Mouse (Mus musculus) liver, embryonic 14.5 days (tissue): ENCODE results near the gene Ehbp1l1. TPM values are rescaled to one million over a fixed set of nuclear protein-coding genes. Genes with fewer than 3 reads are reported as not detected.

Experiments used
- ATAC-seq: fragments of 200-750 bp; cut with Nextera tagmentation; 2 replicates; pipeline ENCODE4 v1.8.0; 2017; ENCODE audit warnings: moderate number of reproducible peaks, mild to moderate bottlenecking, moderate library complexity; ENCODE audit not compliant: insufficient read depth
- DNase-seq, 3 experiments: peaks; one replicate each; pipeline ENCODE4 v3.0.0-alpha.2; 2012 to 2013; ENCODE audit warnings: low read depth in 3 of 3, low spot score in 3 of 3
- H3K27ac ChIP-seq: fragments of 300-500 bp; sonication (generic); 2 replicates; pipeline ENCODE4 v1.5.1; 2014; ENCODE audit warnings: moderate library complexity, mild to moderate bottlenecking, control low read depth, inconsistent platforms
- H3K27me3 ChIP-seq: fragments of 300-500 bp; sonication (generic); 2 replicates; pipeline ENCODE4 v1.6.1; 2014; ENCODE audit warnings: mild to moderate bottlenecking, low read length, moderate library complexity; ENCODE audit not compliant: control insufficient read depth, insufficient read depth
- H3K36me3 ChIP-seq: fragments of 300-500 bp; sonication (generic); replicated peaks from 2 replicates; pipeline ENCODE4 v1.6.1; 2014; ENCODE audit warnings: low read depth; ENCODE audit not compliant: control insufficient read depth, insufficient read depth
- H3K4me1 ChIP-seq, 2 experiments: fragments of 200-500 bp in 1 of 2; fragments of 300-500 bp in 1 of 2; sonication (generic) in 1 of 2; replicated peaks; 2 replicates each; pipeline ENCODE4 v1.6.1; 2012 to 2014; ENCODE audit warnings: antibody characterized with exemption in 1 of 2, inconsistent platforms in 1 of 2, low read length in 1 of 2; ENCODE audit not compliant: control insufficient read depth in 2 of 2, insufficient read depth in 2 of 2
- H3K4me2 ChIP-seq: fragments of 300-500 bp; sonication (generic); 2 replicates; pipeline ENCODE4 v1.6.1; 2014; ENCODE audit warnings: low read depth, mild to moderate bottlenecking, control low read depth, moderate library complexity
- H3K4me3 ChIP-seq, 2 experiments: fragments of 200-500 bp in 1 of 2; fragments of 300-500 bp in 1 of 2; sonication (generic) in 1 of 2; 2 replicates each; pipeline ENCODE4 v1.5.1; 2012 to 2014; ENCODE audit warnings: low read depth in 2 of 2, low read length in 2 of 2, mild to moderate bottlenecking in 2 of 2, control low read depth in 1 of 2, inconsistent platforms in 1 of 2, moderate library complexity in 1 of 2; ENCODE audit not compliant: insufficient read depth in 1 of 2
- H3K9ac ChIP-seq: fragments of 300-500 bp; sonication (generic); replicated peaks from 2 replicates; pipeline ENCODE4 v1.6.1; 2014; ENCODE audit warnings: mild to moderate bottlenecking, control low read depth, moderate library complexity
- H3K9me3 ChIP-seq: fragments of 300-500 bp; sonication (generic); 2 replicates; pipeline ENCODE4 v1.6.1; 2016; ENCODE audit warnings: low read length, mixed read lengths; ENCODE audit not compliant: control insufficient read depth
- CTCF ChIP-seq: IDR thresholded peaks from 2 replicates; pipeline ENCODE4 v1.5.1; 2016; ENCODE audit warnings: antibody characterized with exemption, low read depth, control low read depth
- EP300 ChIP-seq: IDR thresholded peaks from 2 replicates; pipeline ENCODE4 v1.6.1; 2016; ENCODE audit warnings: antibody characterized with exemption, low read depth
- WGBS: fragments of 180-500 bp; shearing (Covaris S2); extraction: QIAGEN DNeasy Blood & Tissue Kit; methylation state at CpG from one replicate; pipeline ENCODE4 v1.1.7; 2014; ENCODE audit not compliant: insufficient replicate concordance; 5-methylcytosine and 5-hydroxymethylcytosine counted together
- polyA plus RNA-seq, 2 experiments: library from polyadenylated mRNA; depleted of rRNA in 1 of 2; stranded (reverse) in 1 of 2; unstranded in 1 of 2; fragments of >200 nt; fragmentation: Nextera tagmentation in 1 of 2; extraction: Ambion mirVana in 1 of 2; gene quantifications; 2 replicates each; pipeline versions ENCODE4 v1.2.1 to v1.2.3; 2012 to 2014

Gene Ehbp1l1
- polyA plus RNA-seq, 2 experiments, result 66.0 to 95.5 TPM

DNA sequence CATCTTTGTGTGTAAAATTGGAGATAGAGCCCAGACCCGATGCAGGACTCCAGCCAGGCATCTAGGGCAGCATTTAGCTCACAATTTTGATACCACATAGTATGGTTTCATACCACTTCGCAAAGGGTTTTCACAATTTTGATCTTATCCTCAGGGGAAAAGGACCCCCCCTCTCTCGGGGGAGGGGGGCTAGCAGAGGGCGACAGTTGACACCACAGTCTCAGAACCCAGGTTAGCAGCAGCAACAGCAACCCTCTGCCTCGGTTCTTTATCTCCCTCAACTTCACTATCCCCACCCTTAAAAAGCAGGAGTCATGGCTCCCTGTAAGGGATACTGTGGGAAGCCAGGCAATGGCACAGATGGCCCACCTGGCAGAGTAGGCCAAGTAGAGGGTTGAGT lies 12.9 kb downstream of the Ehbp1l1 start:
- DNase-seq (no peak), ATAC-seq (no peak)
- 63% methylated on average over 5 of the region's 5 CpGs for WGBS
- Histone ChIP-seq H3K27me3 (no peaks in the 10 kb centered on the region), H3K4me3 (peak overlapping the region in 1 of 2 experiments; percentile 3; a peak in 2 of 4 replicates), H3K36me3 (peaks cover 98% of the 10 kb centered on the region), H3K9ac (no peak overlapping the region), H3K4me2 (peak overlapping the region; percentile 36), H3K27ac (no peak overlapping the region), H3K4me1 (peaks cover 16 to 20% of the 10 kb centered on the region in 2 experiments), H3K9me3 (no peaks in the 10 kb centered on the region)
- TF ChIP-seq CTCF, result no peak

DNA sequence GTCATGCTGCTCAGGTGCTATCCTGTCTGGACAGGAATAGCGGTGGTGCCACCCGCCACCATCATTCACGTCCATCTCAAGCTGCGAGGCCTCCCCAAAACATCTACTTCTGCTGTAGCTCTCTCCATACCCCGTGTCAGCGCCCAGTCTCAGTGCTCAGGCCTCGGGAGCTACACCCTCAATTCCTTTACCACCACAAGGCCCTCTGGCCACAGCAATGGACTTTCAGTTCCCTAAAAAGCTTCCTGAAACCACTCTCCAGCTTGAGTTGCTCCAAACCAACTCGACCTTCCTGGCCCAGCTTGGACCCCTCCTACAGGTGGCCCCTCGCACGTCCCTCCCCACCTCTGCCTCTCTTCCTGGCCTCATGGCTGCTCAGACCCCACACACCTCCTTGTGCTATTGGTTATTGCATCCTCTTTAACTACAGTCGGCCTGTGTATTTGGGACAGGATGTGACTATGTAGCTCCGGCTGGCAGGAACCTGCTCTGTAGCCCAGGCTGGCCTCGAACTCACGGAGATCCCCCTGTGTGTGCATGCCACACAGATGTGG lies 14.1 kb downstream of the Ehbp1l1 start:
- 74% methylated on average over 14 of the region's 14 CpGs for WGBS
- no peak for DNase-seq
- no peak overlapping the region for H3K9ac ChIP-seq
- H3K4me1 ChIP-seq, result peaks cover 16 to 17% of the 10 kb centered on the region in 2 experiments
- no peak for TF ChIP-seq CTCF
- TF ChIP-seq EP300, result no peak
- no peak overlapping the region for H3K27ac ChIP-seq
- H3K4me2 ChIP-seq, result no peak overlapping the region
- H3K27me3 ChIP-seq, result no peaks in the 10 kb centered on the region
- H3K4me3 ChIP-seq, result no peak overlapping the region
- no peaks in the 10 kb centered on the region for H3K9me3 ChIP-seq
- no peak for ATAC-seq
- peaks cover 98% of the 10 kb centered on the region for H3K36me3 ChIP-seq

- DNase-seq (no peak), ATAC-seq (no peak)
- Histone ChIP-seq H3K27me3 (no peaks in the 10 kb centered on the region), H3K4me3 (no peak overlapping the region), H3K4me2 (no peak overlapping the region), H3K36me3 (peaks cover 97% of the 10 kb centered on the region), H3K4me1 (peaks cover 16% of the 10 kb centered on the region in 2 experiments), H3K9ac (no peak overlapping the region), H3K27ac (no peak overlapping the region), H3K9me3 (no peaks in the 10 kb centered on the region)
- peak; percentile 89 for TF ChIP-seq CTCF
- TF ChIP-seq EP300, result no peak; the same call in 1 of the 2 replicates
- 49% methylated on average over 3 of the region's 3 CpGs for WGBS
Measured at GRCm38 (mm10) chr19:5711218-5711617, 14.9 kb downstream of the Ehbp1l1 start.

DNA sequence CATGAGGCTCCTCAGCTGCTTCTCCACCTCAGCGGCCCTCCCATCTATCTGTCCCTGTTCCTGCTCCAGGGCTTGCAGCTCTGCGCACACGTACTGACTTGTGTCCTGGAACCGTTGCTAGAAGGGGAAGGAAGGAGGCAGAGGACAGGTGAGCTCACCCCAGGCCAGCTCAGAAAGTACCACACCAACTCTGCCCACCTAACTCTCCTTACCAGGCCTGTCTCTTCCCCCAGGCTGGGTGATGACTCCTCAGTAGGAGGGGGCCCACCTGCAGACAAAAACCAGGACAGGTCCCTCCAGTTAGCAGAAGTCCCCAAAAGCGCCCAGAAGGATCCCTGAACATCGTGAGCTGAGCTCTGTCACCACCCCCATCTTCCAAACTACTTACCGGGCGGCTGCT lies 15.5 kb downstream of the Ehbp1l1 start:
- Histone ChIP-seq H3K27me3 (no peaks in the 10 kb centered on the region), H3K36me3 (peaks cover 90% of the 10 kb centered on the region), H3K4me2 (no peak overlapping the region), H3K27ac (no peak overlapping the region), H3K4me3 (no peak overlapping the region), H3K4me1 (peaks cover 16% of the 10 kb centered on the region in 2 experiments), H3K9me3 (no peaks in the 10 kb centered on the region), H3K9ac (no peak overlapping the region)
- TF ChIP-seq CTCF (no peak), EP300 (no peak)
- ATAC-seq (no peak), DNase-seq (no peak)
- 92% methylated on average over 8 of the region's 8 CpGs for WGBS

DNA sequence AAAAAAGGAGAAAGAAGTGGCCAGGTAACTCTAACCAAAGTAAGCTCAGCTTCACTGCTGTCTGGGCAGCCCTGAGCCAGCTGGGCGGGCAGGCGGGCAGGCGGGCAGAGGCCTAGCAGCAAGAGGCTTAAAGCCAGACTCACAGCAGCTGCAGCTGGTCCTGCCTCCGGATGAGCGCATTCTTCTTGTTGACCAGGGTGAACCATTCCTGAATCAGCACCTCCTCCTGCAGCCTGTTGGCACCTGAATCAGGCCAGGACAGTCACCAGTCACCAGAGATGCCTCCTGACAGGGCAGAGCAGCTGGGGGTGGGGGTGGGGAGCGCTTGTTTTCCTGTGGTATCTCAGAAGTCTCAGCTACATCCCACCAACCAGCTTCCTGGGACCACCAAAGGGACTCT lies 16.0 kb downstream of the Ehbp1l1 start:
- Histone ChIP-seq H3K4me2 (no peak overlapping the region), H3K27me3 (no peaks in the 10 kb centered on the region), H3K9ac (no peak overlapping the region), H3K27ac (no peak overlapping the region), H3K36me3 (peaks cover 85% of the 10 kb centered on the region), H3K4me3 (no peak overlapping the region), H3K4me1 (peaks cover 21% of the 10 kb centered on the region in 2 experiments), H3K9me3 (no peaks in the 10 kb centered on the region)
- WGBS, result 95% methylated on average over 6 of the region's 6 CpGs
- TF ChIP-seq CTCF, result no peak
- no peak for TF ChIP-seq EP300
- DNase-seq, result no peak
- ATAC-seq, result no peak
